Mouse (Mus musculus) bone marrow macrophage, adult 2 months (primary cell): ENCODE results near the gene Cebpz.

Experiments
- CTCF ChIP-seq: IDR thresholded peaks from 2 replicates; pipeline ENCODE4 v1.5.1; 2012; ENCODE audit warnings: low read depth, mild to moderate bottlenecking, low read length, moderate library complexity
- POLR2A ChIP-seq: IDR thresholded peaks from 2 replicates; pipeline ENCODE4 v1.6.1; 2012; ENCODE audit warnings: mild to moderate bottlenecking, low read depth, low read length, borderline replicate concordance

- TF ChIP-seq POLR2A (no peak), CTCF (no peak)
These were observed 45.8 kb downstream of the Cebpz start for GRCm38 (mm10) chr17:78891020-78891419.
